Mouse (Mus musculus) lung, embryonic 16.5 days (tissue): ENCODE data around the gene Hepacam. TPM values are rescaled to one million over a fixed set of nuclear protein-coding genes. Genes with fewer than 3 reads are reported as not detected.

ENCODE experiments used
- ATAC-seq: fragments of 200-750 bp; cut with Nextera tagmentation; 2 replicates; pipeline ENCODE4 v1.8.0; 2017; ENCODE audit warnings: low read depth, mild to moderate bottlenecking, moderate library complexity
- H3K27ac ChIP-seq: fragments of 300-500 bp; sonication (generic); 2 replicates; pipeline ENCODE4 v1.5.1; 2014; ENCODE audit warnings: mild to moderate bottlenecking, control low read depth, low read length
- H3K27me3 ChIP-seq: fragments of 300-500 bp; sonication (generic); 2 replicates; pipeline ENCODE4 v1.6.1; 2014; ENCODE audit warnings: low read depth, low read length, mixed read lengths; ENCODE audit not compliant: control insufficient read depth, insufficient read depth
- H3K36me3 ChIP-seq: fragments of 300-500 bp; sonication (generic); 2 replicates; pipeline ENCODE4 v1.6.1; 2014; ENCODE audit warnings: low read length; ENCODE audit not compliant: control insufficient read depth, insufficient read depth
- H3K4me1 ChIP-seq: fragments of 300-500 bp; sonication (generic); replicated peaks from 2 replicates; pipeline ENCODE4 v1.6.1; 2014; ENCODE audit warnings: low read length, mixed read lengths; ENCODE audit not compliant: control insufficient read depth, insufficient read depth
- H3K4me2 ChIP-seq: fragments of 300-500 bp; sonication (generic); 2 replicates; pipeline ENCODE4 v1.6.1; 2014; ENCODE audit warnings: low read depth, low read length, control low read depth
- H3K4me3 ChIP-seq: fragments of 300-500 bp; sonication (generic); 2 replicates; pipeline ENCODE4 v1.5.1; 2014; ENCODE audit warnings: mild to moderate bottlenecking, low read length, control low read depth
- H3K9ac ChIP-seq: fragments of 300-500 bp; sonication (generic); 2 replicates; pipeline ENCODE4 v1.6.1; 2014; ENCODE audit warnings: low read length, control low read depth
- H3K9me3 ChIP-seq: fragments of 300-500 bp; sonication (generic); 2 replicates; pipeline ENCODE4 v1.6.1; 2016; ENCODE audit warnings: low read length; ENCODE audit not compliant: control insufficient read depth
- WGBS: fragments of 180-500 bp; shearing (Covaris S2); extraction: QIAGEN DNeasy Blood & Tissue Kit; methylation state at CpG from one replicate; pipeline ENCODE4 v1.1.7; 2014; 5-methylcytosine and 5-hydroxymethylcytosine counted together
- polyA plus RNA-seq: library from polyadenylated mRNA; unstranded; fragments of >200 nt; fragmentation: Nextera tagmentation; extraction: Ambion mirVana; gene quantifications from 2 replicates; pipeline ENCODE4 v1.2.1, GENCODE M21; 2015

Gene Hepacam
- polyA plus RNA-seq = 0.35 and 0.40 TPM in 2 replicates

DNA sequence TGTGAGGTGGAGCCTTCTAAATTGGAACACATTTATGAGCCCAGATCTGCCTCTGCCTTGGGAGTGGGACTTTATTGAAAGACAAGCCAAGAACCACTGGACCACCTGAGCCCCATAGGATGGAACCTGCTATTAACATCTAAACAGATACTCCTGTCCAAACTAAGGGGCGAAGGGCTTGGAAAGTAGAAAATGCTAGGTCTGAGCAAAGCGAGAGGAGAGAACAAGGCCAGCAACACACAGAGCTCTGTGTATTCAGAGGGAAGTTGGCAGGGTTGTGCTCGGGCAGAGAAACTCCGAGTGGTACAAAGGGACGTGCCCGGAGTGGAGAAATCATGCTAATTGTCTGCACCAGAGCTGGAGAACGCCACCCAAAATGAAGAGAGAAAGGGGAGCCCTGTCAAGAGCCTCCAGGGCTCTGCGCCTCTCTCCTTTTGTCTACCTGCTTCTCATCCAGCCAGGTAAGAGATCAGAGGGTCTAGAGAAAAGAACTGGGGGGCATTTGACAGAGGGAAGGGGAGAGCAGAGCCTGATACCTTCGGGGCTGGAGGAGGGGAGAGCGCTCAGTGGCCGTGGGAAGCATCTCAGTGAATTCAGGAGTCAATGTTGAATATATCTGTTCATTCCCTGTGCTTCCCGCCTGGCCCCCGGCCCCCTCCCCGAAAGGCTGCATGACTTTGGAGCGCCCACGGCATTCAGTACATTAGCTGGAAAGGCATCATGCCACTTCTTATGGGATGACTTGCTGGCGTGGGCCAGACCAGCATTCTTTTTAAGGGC, at the start of gene Hepacam:
Gene Hepacam, plus strand, starts transcription at position 51 of the 780 bp plus-strand sequence.
- Histone ChIP-seq H3K27me3 (no peaks in the 10 kb centered on the region), H3K4me2 (no peak within 1 kb of the TSS), H3K4me3 (no peak within 1 kb of the TSS), H3K9me3 (no peaks in the 10 kb centered on the region), H3K27ac (no peak within 1 kb of the TSS), H3K9ac (no peak within 1 kb of the TSS), H3K36me3 (no peaks in the 10 kb centered on the region), H3K4me1 (no peaks in the 10 kb centered on the region)
- ATAC-seq = no peak
- 77% methylated on average over 17 of the region's 17 CpGs for WGBS

DNA sequence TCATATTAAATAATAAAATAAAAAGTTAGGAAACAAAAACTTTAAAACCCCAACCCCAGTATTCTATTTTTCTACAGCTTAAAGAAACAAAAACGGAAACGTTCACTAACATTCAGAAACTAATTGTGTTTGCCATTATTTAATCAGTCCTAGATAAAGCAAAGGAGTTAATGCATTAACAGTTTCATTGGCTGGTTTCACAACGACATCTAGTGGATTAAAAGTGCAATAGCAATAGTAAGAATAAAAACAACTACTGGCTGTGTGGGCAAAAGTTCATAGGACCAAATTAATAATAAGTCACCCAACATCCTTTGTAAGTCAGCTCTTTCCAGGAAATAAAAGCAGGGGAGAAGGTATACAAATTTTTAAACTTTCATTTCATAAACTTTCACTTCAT, 37.7 kb upstream of the Hepacam start:
- WGBS = 37% methylated on average over 3 of the region's 3 CpGs
- H3K36me3 ChIP-seq = no peaks in the 10 kb centered on the region
- no peak for ATAC-seq
- no peak overlapping the region for H3K4me3 ChIP-seq
- no peak overlapping the region for H3K27ac ChIP-seq
- H3K9ac ChIP-seq = no peak overlapping the region
- no peaks in the 10 kb centered on the region for H3K27me3 ChIP-seq
- H3K9me3 ChIP-seq = no peaks in the 10 kb centered on the region
- H3K4me2 ChIP-seq = no peak overlapping the region
- H3K4me1 ChIP-seq = no peaks in the 10 kb centered on the region

DNA sequence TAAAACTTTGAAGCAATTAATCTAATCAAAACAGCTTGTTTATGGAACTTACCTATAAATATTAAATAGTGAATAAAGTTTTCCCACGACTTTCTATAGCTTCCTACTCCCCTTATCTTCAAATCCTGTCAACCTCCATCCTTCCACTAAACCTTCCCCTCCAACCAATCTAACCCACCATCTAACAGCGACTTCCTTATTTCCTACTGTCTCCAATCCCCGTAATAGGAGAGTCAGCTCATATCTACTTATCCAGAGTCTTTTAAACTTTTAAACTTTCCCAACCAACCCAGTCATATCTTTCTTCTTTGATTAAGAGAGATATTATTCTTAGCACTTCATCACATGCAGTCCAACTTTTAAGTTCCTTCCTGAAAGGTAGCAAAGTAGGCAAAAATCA, 21.7 kb upstream of the Hepacam start:
- ATAC-seq = no peak
- WGBS = 72% methylated on average over 3 of the region's 3 CpGs
- H3K27me3 ChIP-seq = no peaks in the 10 kb centered on the region

DNA sequence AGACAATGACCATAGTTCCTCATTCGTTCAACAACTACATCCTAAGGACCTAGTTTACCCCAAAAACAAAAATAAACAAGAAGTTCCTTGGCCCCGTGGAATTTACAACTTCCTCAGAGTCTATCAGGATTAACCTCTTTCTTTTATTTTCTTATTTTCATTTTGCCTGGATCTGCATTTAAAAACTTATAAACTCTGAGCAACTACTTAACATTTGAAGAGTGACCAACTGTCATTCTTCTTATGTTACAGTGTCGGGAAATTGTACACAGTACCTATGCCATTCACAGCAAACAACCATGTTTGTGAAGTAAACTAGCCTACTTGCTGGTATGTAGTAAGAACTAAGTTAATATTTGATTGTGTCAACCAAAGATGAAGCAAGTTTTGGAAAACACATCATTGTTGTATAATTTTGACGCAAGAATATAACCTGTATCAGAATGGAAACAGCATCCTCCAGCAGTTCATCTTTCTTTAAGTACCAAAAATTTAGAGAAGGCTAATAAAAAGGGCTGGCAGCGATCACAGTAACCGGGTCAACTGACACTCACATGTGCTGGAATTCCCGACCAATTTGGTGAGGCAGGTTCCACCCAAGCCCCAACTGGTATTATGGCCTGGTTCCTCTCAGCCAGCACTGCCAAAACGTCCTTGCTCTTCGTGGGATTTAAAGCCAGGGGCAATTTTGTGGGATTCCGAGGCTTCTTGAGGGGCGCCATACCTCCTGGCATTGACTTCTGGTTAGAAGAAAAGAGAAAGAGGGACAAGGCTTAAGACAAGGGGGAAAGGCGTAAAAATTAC, 19.8 kb upstream of the Hepacam start:
- peak overlapping the region; percentile 95 for H3K27ac ChIP-seq
- H3K9me3 ChIP-seq = no peaks in the 10 kb centered on the region
- H3K36me3 ChIP-seq = peaks cover 2% of the 10 kb centered on the region; the same call in 1 of the 2 replicates
- WGBS = 13% methylated on average over 12 of the region's 12 CpGs
- H3K4me1 ChIP-seq = peaks cover 9% of the 10 kb centered on the region
- H3K4me2 ChIP-seq = peak overlapping the region; percentile 91
- ATAC-seq = no peak; the same call in 1 of the 2 replicates
- H3K27me3 ChIP-seq = no peaks in the 10 kb centered on the region
- H3K9ac ChIP-seq = peak overlapping the region; percentile 94
- H3K4me3 ChIP-seq = peak overlapping the region; percentile 89

More for the DNA sequence above, 21.7 kb upstream of the Hepacam start:
- no peak overlapping the region for H3K27ac ChIP-seq
- H3K4me1 ChIP-seq = peaks cover 9% of the 10 kb centered on the region
- peaks cover 2% of the 10 kb centered on the region; the same call in 1 of the 2 replicates for H3K36me3 ChIP-seq
- H3K9me3 ChIP-seq = no peaks in the 10 kb centered on the region
- H3K4me2 ChIP-seq = no peak overlapping the region
- no peak overlapping the region for H3K9ac ChIP-seq
- no peak overlapping the region for H3K4me3 ChIP-seq

DNA sequence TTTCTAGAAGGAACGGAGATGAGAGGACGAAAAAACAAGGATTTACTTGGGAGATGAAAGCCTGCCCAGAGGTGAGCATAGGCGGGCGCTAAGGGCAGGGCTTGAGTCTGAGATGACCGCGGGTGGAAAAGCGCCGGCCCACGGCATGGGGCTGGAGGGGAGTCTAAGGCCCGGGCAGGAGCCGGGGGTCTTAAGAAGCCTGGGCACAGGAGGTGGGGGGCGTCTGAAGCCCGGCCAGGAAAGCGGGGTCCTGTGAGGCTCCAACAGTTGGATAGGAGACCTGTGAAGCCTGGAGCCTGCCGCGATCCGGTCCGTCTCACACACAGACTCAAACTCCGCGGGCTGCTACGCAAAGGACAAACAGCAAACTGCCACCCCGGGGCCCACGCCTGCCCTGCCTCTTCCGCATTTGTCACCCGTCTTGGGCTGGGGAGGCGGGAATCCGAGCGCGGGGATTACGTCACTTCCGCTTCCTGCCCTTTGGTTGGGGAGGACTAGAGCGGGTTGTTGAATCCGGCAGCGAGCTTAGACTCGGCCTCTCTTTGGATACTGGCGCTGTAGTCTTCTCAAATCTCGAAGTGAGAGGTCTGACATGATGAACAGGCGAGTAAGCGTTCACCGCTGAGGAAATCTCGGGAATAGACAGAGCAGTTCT, 19.0 kb upstream of the Hepacam start, which contains the start of gene Ccdc15:
Gene Ccdc15, minus strand, starts transcription at position 445 of the 655 bp plus-strand sequence.
- H3K9ac ChIP-seq = peak within 1 kb of the TSS; percentile 94
- no peaks in the 10 kb centered on the region for H3K9me3 ChIP-seq
- peaks cover 9% of the 10 kb centered on the region for H3K4me1 ChIP-seq
- under 1% methylated on average over 41 of the region's 41 CpGs for WGBS
- no peaks in the 10 kb centered on the region for H3K36me3 ChIP-seq
- H3K4me2 ChIP-seq = peak within 1 kb of the TSS; percentile 91
- peak within 1 kb of the TSS; percentile 95 for H3K27ac ChIP-seq
- peak within 1 kb of the TSS; percentile 89 for H3K4me3 ChIP-seq
- peak; percentile 100 for ATAC-seq
- H3K27me3 ChIP-seq = no peaks in the 10 kb centered on the region

DNA sequence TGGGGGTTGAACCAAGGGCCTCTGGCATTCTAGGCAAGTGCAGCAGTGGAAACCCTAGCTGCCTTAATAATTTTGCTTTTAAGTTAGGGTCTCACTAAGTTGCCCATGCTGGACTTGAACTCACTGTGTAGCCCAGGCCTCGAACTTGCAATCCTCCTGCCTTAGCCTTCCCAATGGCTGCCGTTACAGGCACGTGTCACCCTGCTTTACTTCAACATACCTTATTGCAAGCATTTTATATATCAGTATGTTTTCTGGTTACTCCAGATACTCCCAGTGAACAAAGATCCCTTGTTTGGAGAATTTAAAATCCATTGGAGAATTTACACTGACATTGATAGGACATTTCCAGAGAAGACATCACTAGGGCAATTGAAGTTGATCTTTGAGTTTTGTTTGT, 18.1 kb upstream of the Hepacam start:
- H3K9ac ChIP-seq = peak overlapping the region; percentile 94
- peak overlapping the region; percentile 89 for H3K4me3 ChIP-seq
- peak overlapping the region; percentile 91 for H3K4me2 ChIP-seq
- no peaks in the 10 kb centered on the region for H3K9me3 ChIP-seq
- no peak overlapping the region; the same call in 1 of the 2 replicates for H3K27ac ChIP-seq
- H3K4me1 ChIP-seq = peaks cover 9% of the 10 kb centered on the region
- no peak for ATAC-seq
- H3K36me3 ChIP-seq = no peaks in the 10 kb centered on the region
- WGBS = 91% methylated on average over 3 of the region's 3 CpGs
- no peaks in the 10 kb centered on the region for H3K27me3 ChIP-seq

DNA sequence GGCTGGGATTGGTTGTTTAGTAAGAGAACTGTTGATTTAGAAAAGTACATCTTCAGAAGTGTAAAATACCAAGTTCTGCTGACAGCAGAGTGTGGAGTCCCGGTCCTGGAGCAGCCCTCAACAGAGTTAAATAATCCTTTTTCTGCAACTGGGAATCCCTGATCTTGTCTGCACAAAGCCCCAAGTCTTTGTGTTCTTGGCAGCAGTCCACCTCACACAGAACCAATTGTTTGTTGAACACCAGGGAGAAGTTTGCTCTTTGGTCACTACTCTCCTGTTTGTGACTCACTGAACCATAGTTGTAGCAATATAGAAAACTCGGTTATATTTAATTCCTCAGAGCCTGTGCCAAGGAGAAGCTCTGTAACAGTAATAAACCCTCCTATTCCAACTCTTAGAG, 15.9 kb upstream of the Hepacam start:
- 39% methylated on average over 2 of the region's 2 CpGs for WGBS

DNA sequence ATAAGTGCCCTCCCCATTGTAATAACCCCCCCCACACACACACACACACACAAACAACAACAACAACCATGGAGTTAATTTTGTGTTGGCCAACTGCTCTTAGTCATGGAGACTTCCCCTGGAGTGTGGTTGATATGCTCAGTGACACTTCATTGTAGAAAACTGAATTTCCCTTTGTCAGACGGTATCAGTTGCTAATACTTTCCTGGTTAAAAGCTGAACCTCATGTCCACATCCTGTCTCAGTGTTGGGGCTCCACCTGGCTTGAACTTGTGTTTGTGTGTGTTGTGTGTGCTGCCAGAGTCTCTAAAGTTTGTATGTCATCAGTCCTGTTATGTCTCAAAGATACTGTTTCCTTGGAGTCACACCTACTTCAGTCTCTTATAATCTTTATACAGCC, 12.7 kb upstream of the Hepacam start:
- WGBS = 64% methylated on average over 1 of the region's 1 CpGs
- Histone ChIP-seq H3K27me3 (no peaks in the 10 kb centered on the region), H3K4me3 (no peak overlapping the region), H3K9ac (no peak overlapping the region), H3K27ac (no peak overlapping the region), H3K4me1 (peaks cover 9% of the 10 kb centered on the region; the same call in 1 of the 2 replicates), H3K4me2 (no peak overlapping the region), H3K36me3 (no peaks in the 10 kb centered on the region), H3K9me3 (no peaks in the 10 kb centered on the region)
- no peak for ATAC-seq

More for the DNA sequence above, 15.9 kb upstream of the Hepacam start:
- Histone ChIP-seq H3K36me3 (no peaks in the 10 kb centered on the region), H3K27me3 (no peaks in the 10 kb centered on the region), H3K4me2 (no peak overlapping the region), H3K27ac (no peak overlapping the region), H3K9ac (no peak overlapping the region), H3K4me1 (peaks cover 9% of the 10 kb centered on the region), H3K9me3 (no peaks in the 10 kb centered on the region), H3K4me3 (no peak overlapping the region)
- no peak for ATAC-seq
